Mouse (Mus musculus): Measurements from ENCODE around the gene Cdc42ep2.

DNA sequence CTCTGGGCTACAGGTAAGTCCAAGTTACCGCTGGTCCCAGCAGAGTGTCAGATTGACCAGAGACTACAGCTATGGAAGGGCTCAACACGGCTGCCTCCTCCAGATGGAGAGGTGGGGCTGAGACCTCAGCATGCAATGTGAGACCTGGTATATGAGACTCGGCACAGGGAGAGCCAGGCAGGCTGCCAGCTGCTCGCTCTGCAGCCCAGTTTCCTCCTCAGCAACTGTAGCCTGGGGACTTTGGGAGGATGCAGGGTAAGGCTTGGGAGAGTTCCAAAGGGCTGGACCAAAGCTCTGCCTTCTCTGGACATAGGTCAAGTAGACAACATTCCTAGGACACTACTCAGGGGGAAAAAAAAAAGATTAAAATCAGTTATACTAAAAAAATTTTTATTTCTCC is 15.6 kb upstream of the Cdc42ep2 start:
- TF ChIP-seq HCFC1 (IDR thresholded peaks at IDR 0.05; ENCODE audit: borderline replicate concordance, insufficient read depth, low read length) (no peak), CHD2 (IDR thresholded peaks at IDR 0.05; ENCODE audit: low read depth, low read length) (no peak)
